Mouse (Mus musculus): Measurements from ENCODE around the gene Upf3b. TPM values are rescaled to one million over a fixed set of nuclear protein-coding genes. Genes with fewer than 3 reads are reported as not detected.
"Not testable (repeated sequence)": the region's sequence is repeated elsewhere in the genome, so short reads cannot be mapped to it uniquely, and the experiment has no call there.

The Upf3b gene
- total RNA-seq, 2 experiments from 2014 or later, result 13.7 to 16.0 TPM

GRCm38 (mm10) chrX:37084318-37084926, 25.7 kb downstream of the Upf3b start:
- peak; percentile 16 to 51 for DNase-seq (ENCODE audit: low spot score in 2 of 2)
- intact Hi-C loops (cut with DNase I), result loop anchor here (10.0 kb wide), 1 partner anchor 280 kb away; no protein-coding TSS in a partner anchor

DNA sequence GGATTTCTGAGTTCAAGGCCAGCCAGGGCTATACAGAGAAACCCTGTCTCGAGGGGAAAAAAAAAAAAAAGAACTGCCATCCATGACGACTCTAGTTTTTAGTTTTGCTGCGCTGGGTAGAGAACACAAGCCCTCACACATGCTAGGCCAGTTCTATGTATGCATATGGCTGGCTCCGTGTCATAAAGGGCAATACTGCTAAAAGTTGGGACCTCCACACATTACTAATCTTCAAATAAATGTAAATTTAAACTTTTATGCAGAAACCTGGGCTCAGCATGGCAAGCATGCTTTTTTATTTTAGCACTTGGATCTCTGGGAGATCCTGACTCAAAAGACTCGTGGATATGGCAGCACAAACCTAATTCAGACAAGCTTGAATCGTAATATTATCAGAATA, 28.9 kb downstream of the Upf3b start:
- intact Hi-C loops (cut with DNase I), result loop anchor here (10.0 kb wide), 1 partner anchor 276 kb away; no protein-coding TSS in a partner anchor
- no peak for DNase-seq (ENCODE audit: low spot score in 2 of 2)

- not testable (repeated sequence) for DNase-seq (ENCODE audit: low spot score in 2 of 2)
- intact Hi-C loops (cut with DNase I), result loop anchor here (10.0 kb wide), 1 partner anchor 276 kb away; no protein-coding TSS in a partner anchor
Measured at GRCm38 (mm10) chrX:37080345-37080744, 29.8 kb downstream of the Upf3b start.

- intact Hi-C loops (cut with DNase I), result no loop called here
- no peak for DNase-seq (ENCODE audit: low spot score in 2 of 2)
Measured at GRCm38 (mm10) chrX:37076651-37077050, 33.5 kb downstream of the Upf3b start.

- intact Hi-C loops (cut with DNase I), result no loop called here
- peak; percentile 60 to 61 for DNase-seq (ENCODE audit: low spot score in 2 of 2)
Measured at GRCm38 (mm10) chrX:37074262-37074892, 35.7 kb downstream of the Upf3b start.

GRCm38 (mm10) chrX:37068766-37069165, 41.4 kb downstream of the Upf3b start:
- intact Hi-C loops (cut with DNase I), result no loop called here
- DNase-seq (ENCODE audit: low spot score in 2 of 2), result no peak

GRCm38 (mm10) chrX:37067299-37067698, 42.8 kb downstream of the Upf3b start:
- no peak for DNase-seq (ENCODE audit: low spot score in 2 of 2)
- intact Hi-C loops (cut with DNase I), result no loop called here

GRCm38 (mm10) chrX:37063902-37064301, 46.2 kb downstream of the Upf3b start:
- DNase-seq (ENCODE audit: low spot score in 2 of 2), result no peak
- intact Hi-C loops (cut with DNase I), result no loop called here

- DNase-seq (ENCODE audit: low spot score in 2 of 2), result no peak
- intact Hi-C loops (cut with DNase I), result no loop called here
Measured at GRCm38 (mm10) chrX:37048890-37049823, 61.0 kb downstream of the Upf3b start.

- intact Hi-C loops (cut with DNase I), result no loop called here
- DNase-seq (ENCODE audit: low spot score in 2 of 2), result no peak
Measured at GRCm38 (mm10) chrX:37048066-37048889, 61.8 kb downstream of the Upf3b start, which contains the start of gene Sowahd. Sowahd (plus strand) TSS chrX:37048845.

GRCm38 (mm10) chrX:37042726-37043125, 67.4 kb downstream of the Upf3b start:
- peak; percentile 51 to 62 for DNase-seq (ENCODE audit: low spot score in 2 of 2)
- intact Hi-C loops (cut with DNase I), result no loop called here

Other genes with a start within 250 kb of the Upf3b start
- 10 to 100 TPM; 47.8 to 56.8 TPM for gene Ube2a, start 236.4 kb downstream of the Upf3b start, total RNA-seq (2021)
- 10 to 100 TPM; 39.5 to 41.1 TPM for gene C330007P06Rik, start 236.2 kb downstream of the Upf3b start, total RNA-seq (2021)
- 10 to 100 TPM; 32.5 to 34.8 TPM for gene Nkrf, start 207.4 kb downstream of the Upf3b start, total RNA-seq (2021)
- gene Sept6, start 118.5 kb downstream of the Upf3b start, total RNA-seq (2021), result 10 to 100 TPM; 57.9 to 63.8 TPM
- not detected for gene Sowahd, start 61.5 kb downstream of the Upf3b start, total RNA-seq (2021)
- 100 to 1,000 TPM; 246 to 253 TPM for gene Rpl39, start 24.9 kb downstream of the Upf3b start, total RNA-seq (2021)
- gene Nkap, start 16.5 kb upstream of the Upf3b start, total RNA-seq (2021), result 10 to 100 TPM; 12.5 to 14.1 TPM
- not detected for gene Akap14, start 58.5 kb upstream of the Upf3b start, total RNA-seq (2021)
- gene Ndufa1, start 80.8 kb upstream of the Upf3b start, total RNA-seq (2021), result 100 to 1,000 TPM; 227 to 238 TPM
- 1 to 10 TPM; 7.4 TPM for gene Rnf113a1, start 80.9 kb upstream of the Upf3b start, total RNA-seq (2021)
- gene Gm9, start 100.7 kb upstream of the Upf3b start, total RNA-seq (2021), result not detected
- gene Rhox1, start 111.9 kb upstream of the Upf3b start, total RNA-seq (2021), result not detected
- gene Rhox2a, start 134.7 kb upstream of the Upf3b start, total RNA-seq (2021), result not detected
- gene Rhox3a, start 139.6 kb upstream of the Upf3b start, total RNA-seq (2021), result not detected
- gene Rhox4a, start 155.0 kb upstream of the Upf3b start, total RNA-seq (2021), result not detected